Mouse (Mus musculus) limb, embryonic 12.5 days (tissue): ENCODE measurements around the gene Fam234b. TPM values are rescaled to one million over a fixed set of nuclear protein-coding genes. Genes with fewer than 3 reads are reported as not detected.

Source experiments
- ATAC-seq: fragments of 200-750 bp; cut with Nextera tagmentation; 2 replicates; pipeline ENCODE4 v1.8.0; 2017; ENCODE audit warnings: low read depth, moderate TSS enrichment; ENCODE audit not compliant: insufficient number of reproducible peaks, insufficient read depth, low FRiP score, low TSS enrichment
- H3K27ac ChIP-seq: fragments of 300-500 bp; sonication (generic); 2 replicates; pipeline ENCODE4 v1.5.1; 2016; ENCODE audit warnings: mild to moderate bottlenecking, moderate library complexity
- H3K27me3 ChIP-seq: fragments of 300-500 bp; sonication (generic); 2 replicates; pipeline ENCODE4 v1.6.1; 2016; ENCODE audit warnings: mild to moderate bottlenecking, moderate library complexity
- H3K36me3 ChIP-seq: fragments of 300-500 bp; sonication (generic); 2 replicates; pipeline ENCODE4 v1.6.1; 2016; ENCODE audit warnings: mild to moderate bottlenecking, moderate library complexity
- H3K4me1 ChIP-seq: fragments of 300-500 bp; sonication (generic); replicated peaks from 2 replicates; pipeline ENCODE4 v1.6.1; 2016
- H3K4me2 ChIP-seq: fragments of 300-500 bp; sonication (generic); 2 replicates; pipeline ENCODE4 v1.6.1; 2016; ENCODE audit warnings: mild to moderate bottlenecking, moderate library complexity
- H3K4me3 ChIP-seq: fragments of 300-500 bp; sonication (generic); replicated peaks from 2 replicates; pipeline ENCODE4 v1.5.1; 2016; ENCODE audit warnings: mild to moderate bottlenecking
- H3K9ac ChIP-seq: fragments of 300-500 bp; sonication (generic); replicated peaks from 2 replicates; pipeline ENCODE4 v1.6.1; 2016; ENCODE audit warnings: mild to moderate bottlenecking, moderate library complexity
- H3K9me3 ChIP-seq: fragments of 300-500 bp; sonication (generic); 2 replicates; pipeline ENCODE4 v1.6.1; 2016; ENCODE audit warnings: mild to moderate bottlenecking, moderate library complexity
- WGBS: fragments of 180-500 bp; shearing (Covaris S2); methylation state at CpG from one replicate; pipeline ENCODE4 v1.1.7; 2016; 5-methylcytosine and 5-hydroxymethylcytosine counted together
- polyA plus RNA-seq: library from polyadenylated mRNA; unstranded; fragments of >200 nt; fragmentation: Nextera tagmentation; extraction: Ambion mirVana; gene quantifications from 2 replicates; pipeline ENCODE4 v1.2.1, GENCODE M21; 2016

The Fam234b gene
- polyA plus RNA-seq, 1 experiment from 2014 or later: 26.9 TPM

DNA sequence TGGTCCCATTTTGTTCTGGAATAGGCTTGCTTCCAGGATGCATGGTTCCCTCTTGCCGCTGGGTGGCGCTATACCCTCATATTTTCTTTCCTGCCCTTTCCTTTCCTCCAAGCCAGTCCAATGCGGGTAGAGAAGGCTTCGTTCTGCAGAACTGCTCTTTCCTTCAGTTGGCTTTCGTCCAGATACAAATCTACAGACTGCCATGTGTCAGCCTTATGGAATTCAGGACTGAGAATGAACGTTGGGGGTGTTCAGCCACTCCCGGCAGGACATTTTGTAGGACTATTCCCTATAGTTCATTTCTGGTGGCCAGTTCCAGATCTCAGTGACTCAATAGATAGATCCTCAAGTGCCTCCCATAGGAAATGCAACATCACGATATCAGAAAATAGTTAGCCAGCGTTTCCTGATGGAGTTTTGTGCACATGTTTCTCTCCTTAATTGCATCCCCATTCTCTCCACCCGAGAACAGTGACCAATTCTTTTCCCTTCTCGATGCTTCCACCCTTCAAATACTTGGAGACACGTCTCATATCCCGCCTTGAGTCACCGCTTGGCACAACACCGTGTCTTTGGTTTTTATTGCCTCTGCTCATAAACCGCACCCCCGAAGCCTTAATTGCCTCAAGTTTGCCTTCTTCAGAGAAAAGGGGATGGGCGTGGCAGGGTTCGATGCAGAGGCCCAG lies 52.2 kb downstream of the Fam234b start:
- ATAC-seq: peak; percentile 76

DNA sequence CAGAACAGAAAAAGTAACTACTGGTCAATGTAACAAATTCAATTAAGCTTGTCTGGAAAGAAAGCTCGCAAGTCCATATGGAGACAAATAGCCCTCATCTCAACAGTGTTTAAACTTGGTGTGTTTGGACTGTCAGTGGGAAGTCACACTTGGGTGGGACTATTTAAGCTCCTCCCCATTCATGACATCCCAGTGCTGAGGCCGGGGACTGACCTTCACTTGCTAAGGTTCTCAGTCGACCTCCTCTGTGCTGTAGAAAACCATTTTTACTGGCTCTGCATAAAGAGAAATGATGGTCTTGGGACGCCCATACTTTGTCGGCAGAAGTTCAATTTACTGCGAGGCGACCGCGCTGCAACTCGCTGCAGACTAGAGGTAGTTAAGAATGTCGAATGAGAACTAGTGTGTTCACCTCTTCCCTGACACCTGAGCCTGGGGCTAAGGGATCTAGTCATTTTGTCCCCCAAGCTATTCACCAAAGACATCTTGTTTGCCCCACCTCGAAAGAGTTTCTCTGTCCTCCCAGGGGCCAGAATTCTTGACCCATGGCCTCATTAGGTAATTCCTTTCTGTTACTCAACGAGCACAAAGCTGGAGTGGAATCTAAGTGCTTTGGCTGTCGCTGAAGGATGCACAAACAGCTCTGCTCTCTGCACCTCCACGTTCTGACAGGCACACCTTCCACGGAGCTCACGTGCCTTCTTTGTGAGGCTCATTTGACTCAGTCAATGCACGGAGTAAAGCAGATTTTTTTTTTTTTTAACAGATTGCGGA lies 53.3 kb downstream of the Fam234b start:
- Histone ChIP-seq H3K9ac (no peak overlapping the region), H3K36me3 (no peaks in the 10 kb centered on the region), H3K4me2 (no peak overlapping the region), H3K4me3 (no peak overlapping the region), H3K9me3 (no peaks in the 10 kb centered on the region), H3K27me3 (peaks cover 5% of the 10 kb centered on the region; the same call in 1 of the 2 replicates), H3K27ac (peak overlapping the region; percentile 67), H3K4me1 (peaks cover 32% of the 10 kb centered on the region)
- ATAC-seq: no peak
- WGBS: 59% methylated on average over 19 of the region's 19 CpGs

More for the DNA sequence above, 52.2 kb downstream of the Fam234b start:
- Histone ChIP-seq H3K36me3 (no peaks in the 10 kb centered on the region), H3K4me2 (peak overlapping the region; percentile 31), H3K4me3 (no peak overlapping the region), H3K9me3 (no peaks in the 10 kb centered on the region), H3K4me1 (peaks cover 32% of the 10 kb centered on the region), H3K27me3 (peaks cover 5% of the 10 kb centered on the region; the same call in 1 of the 2 replicates), H3K9ac (no peak overlapping the region), H3K27ac (peak overlapping the region; percentile 60)
- 12% methylated on average over 19 of the region's 19 CpGs for WGBS

DNA sequence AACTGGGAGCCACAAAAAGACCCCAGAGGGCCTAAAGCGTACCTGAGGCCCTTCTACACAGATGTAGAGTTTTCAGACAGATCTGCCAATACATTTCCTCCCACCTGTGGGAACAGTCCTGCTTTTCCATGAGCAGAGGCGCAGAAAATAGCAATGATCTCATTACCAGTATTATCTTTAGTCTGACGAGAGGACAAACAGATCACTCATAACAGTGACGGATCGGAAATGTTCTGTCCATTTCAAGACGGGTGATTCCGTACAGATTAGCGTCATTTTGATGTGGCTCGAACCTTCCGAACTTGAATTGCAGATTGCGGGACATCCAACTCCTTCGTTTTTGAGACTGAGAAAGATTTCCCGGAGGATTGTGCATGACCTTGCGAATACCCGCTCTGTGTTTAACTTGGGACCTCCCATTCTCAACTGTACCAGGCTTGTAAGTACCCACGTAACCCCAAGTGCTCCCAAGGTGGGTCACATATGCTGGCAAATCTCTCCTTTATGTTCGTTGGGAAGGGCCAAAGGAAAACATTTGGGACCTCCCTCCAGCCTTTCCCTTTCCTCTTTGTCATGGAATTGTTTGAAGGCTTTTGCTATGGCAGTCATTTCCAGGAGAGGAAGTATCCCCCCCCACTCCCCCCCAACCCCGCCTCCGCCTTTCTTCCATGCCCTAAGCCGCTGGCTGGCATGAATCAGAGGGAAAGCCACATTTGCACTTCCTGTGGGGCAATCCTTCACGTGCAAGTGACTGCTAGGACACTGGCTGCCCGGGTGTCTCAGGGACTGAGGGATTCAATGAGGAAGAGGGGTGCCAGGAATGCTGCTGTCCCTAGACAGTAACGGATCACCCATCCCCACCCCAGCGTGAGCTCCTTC lies 54.3 kb downstream of the Fam234b start:
- peak overlapping the region; percentile 67 for H3K27ac ChIP-seq
- WGBS: 52% methylated on average over 24 of the region's 24 CpGs
- no peak overlapping the region for H3K9ac ChIP-seq
- H3K4me3 ChIP-seq: peak overlapping the region; percentile 6
- peaks cover 32% of the 10 kb centered on the region for H3K4me1 ChIP-seq
- H3K36me3 ChIP-seq: no peaks in the 10 kb centered on the region
- H3K9me3 ChIP-seq: no peaks in the 10 kb centered on the region
- peak overlapping the region; percentile 55 for H3K4me2 ChIP-seq
- H3K27me3 ChIP-seq: peaks cover 5% of the 10 kb centered on the region; the same call in 1 of the 2 replicates
- ATAC-seq: peak; percentile 17; the same call in 1 of the 2 replicates

DNA sequence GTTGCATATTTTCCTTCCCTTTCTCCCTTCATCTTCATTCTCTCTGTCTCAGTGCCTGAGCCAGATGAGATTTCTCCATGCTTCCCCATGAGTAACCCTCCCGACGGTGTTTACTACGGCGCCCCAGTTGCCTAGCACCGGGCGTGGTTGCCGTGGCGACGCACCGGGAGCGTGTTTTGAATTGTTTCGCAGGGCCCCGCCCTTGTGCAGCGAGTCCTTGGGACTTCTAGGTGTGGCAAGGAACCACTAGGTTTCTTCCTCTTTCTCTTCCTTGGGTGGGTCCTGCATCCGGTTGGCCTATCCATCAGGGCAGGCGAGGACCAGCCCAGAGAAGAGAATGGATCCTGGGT lies 54.9 kb downstream of the Fam234b start:
- H3K9ac ChIP-seq: no peak overlapping the region
- peaks cover 5% of the 10 kb centered on the region; the same call in 1 of the 2 replicates for H3K27me3 ChIP-seq
- peak overlapping the region; percentile 55 for H3K4me2 ChIP-seq
- peaks cover 32% of the 10 kb centered on the region for H3K4me1 ChIP-seq
- 6% methylated on average over 16 of the region's 16 CpGs for WGBS
- H3K9me3 ChIP-seq: no peaks in the 10 kb centered on the region
- H3K36me3 ChIP-seq: no peaks in the 10 kb centered on the region
- H3K27ac ChIP-seq: peak overlapping the region; percentile 67; the same call in 1 of the 2 replicates
- peak; percentile 83 for ATAC-seq
- peak overlapping the region; percentile 6 for H3K4me3 ChIP-seq

DNA sequence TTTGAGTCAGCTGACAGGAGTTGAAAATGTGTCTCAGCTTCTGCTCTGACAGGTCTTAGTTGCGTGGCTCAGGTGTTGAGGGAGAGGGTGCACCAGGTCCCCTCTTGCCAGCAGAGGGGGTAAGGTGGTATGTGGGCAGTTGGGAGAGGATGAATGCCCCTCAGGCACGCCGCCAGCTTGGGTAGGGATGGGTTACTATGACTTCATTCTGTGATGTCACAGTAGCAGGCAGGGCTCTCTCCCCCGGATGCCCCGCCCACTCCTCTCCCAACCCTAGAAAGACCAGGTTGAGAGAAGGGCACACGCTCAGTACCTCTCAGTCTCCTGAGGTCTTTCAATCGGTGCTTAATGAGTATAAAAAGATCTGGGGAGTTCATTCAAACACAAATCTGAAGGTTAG lies 56.4 kb downstream of the Fam234b start, which contains the start of gene Gsg1:
Gene Gsg1 (minus strand): TSS at position 199 of the 400 bp plus-strand sequence.
- no peak within 1 kb of the TSS for H3K27ac ChIP-seq
- no peak within 1 kb of the TSS for H3K4me3 ChIP-seq
- H3K36me3 ChIP-seq: no peaks in the 10 kb centered on the region
- ATAC-seq: no peak
- H3K9ac ChIP-seq: no peak within 1 kb of the TSS
- 86% methylated on average over 7 of the region's 7 CpGs for WGBS
- no peak within 1 kb of the TSS for H3K4me2 ChIP-seq
- H3K4me1 ChIP-seq: peaks cover 32% of the 10 kb centered on the region
- no peaks in the 10 kb centered on the region for H3K9me3 ChIP-seq
- no peaks in the 10 kb centered on the region for H3K27me3 ChIP-seq

DNA sequence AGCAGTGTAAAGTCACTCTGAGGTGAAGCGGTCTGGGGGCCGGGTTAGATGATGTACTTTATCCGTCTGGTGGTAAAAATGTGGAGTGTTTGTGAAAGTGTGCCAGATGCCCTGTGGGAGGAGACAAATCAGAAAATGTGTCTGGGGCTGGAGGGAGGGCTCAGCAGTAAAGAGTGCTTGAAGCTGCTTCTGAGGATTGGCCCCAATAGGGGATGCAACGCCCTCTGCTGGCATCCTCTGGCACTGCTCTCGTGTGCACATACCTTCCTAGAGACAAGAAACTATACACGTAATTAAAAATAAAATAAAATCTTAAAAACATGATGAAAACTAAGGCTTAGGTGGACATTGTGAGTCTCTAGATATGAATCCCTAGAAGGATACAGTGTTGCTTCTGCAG lies 62.7 kb downstream of the Fam234b start:
- Histone ChIP-seq H3K36me3 (no peaks in the 10 kb centered on the region), H3K4me3 (no peak overlapping the region), H3K4me2 (no peak overlapping the region), H3K9me3 (peaks cover 5% of the 10 kb centered on the region), H3K9ac (no peak overlapping the region), H3K4me1 (no peaks in the 10 kb centered on the region), H3K27ac (no peak overlapping the region), H3K27me3 (no peaks in the 10 kb centered on the region)
- ATAC-seq: no peak
- 84% methylated on average over 6 of the region's 6 CpGs for WGBS

DNA sequence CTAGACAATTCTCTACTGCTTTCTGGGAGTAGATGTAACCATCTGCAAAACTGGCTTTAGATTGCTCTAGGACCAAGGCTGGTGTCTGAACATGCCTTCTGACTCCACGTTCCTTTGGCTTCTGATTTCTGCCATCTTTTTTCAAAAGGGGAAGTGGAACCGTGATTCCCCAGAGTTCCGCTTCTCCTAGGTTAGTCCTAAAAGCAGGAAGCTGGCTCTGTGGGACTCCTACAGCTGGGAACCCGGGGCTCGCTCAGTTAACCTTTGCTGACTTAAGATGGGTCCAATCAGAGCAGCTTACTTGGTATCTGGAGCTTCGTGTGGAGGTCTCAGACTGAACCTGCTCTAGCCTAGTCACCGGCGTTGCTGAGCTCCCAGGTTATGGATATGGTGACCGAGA lies 63.3 kb downstream of the Fam234b start:
- WGBS: 87% methylated on average over 9 of the region's 9 CpGs
- Histone ChIP-seq H3K27ac (no peak overlapping the region), H3K9ac (no peak overlapping the region), H3K4me2 (no peak overlapping the region), H3K9me3 (peaks cover 5% of the 10 kb centered on the region), H3K4me3 (no peak overlapping the region), H3K27me3 (no peaks in the 10 kb centered on the region), H3K36me3 (no peaks in the 10 kb centered on the region), H3K4me1 (no peaks in the 10 kb centered on the region)
- no peak for ATAC-seq

DNA sequence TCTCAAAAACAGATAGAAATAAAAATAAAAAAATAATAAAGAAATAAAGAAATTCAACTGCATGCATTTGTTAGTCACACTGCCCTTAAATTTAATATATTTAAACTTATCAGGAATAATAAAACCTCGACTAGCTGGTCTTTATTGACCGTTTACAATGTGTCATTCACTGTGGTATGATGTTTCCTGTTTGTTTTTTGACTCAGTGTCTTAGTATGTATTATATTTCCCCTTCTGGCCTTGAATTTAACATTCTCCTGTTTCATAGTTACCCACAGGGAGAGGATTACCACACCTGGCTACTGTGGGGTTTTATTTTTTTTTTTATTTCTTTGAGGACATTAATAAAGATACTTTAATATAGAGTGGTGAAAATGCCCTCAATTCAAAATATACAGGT lies 64.8 kb downstream of the Fam234b start:
- Histone ChIP-seq H3K4me1 (no peaks in the 10 kb centered on the region), H3K36me3 (no peaks in the 10 kb centered on the region), H3K9me3 (peaks cover 5% of the 10 kb centered on the region), H3K27me3 (no peaks in the 10 kb centered on the region; the same call in 1 of the 2 replicates), H3K27ac (no peak overlapping the region), H3K9ac (no peak overlapping the region), H3K4me2 (no peak overlapping the region), H3K4me3 (no peak overlapping the region)
- no peak for ATAC-seq
- WGBS: 60% methylated on average over 2 of the region's 2 CpGs

DNA sequence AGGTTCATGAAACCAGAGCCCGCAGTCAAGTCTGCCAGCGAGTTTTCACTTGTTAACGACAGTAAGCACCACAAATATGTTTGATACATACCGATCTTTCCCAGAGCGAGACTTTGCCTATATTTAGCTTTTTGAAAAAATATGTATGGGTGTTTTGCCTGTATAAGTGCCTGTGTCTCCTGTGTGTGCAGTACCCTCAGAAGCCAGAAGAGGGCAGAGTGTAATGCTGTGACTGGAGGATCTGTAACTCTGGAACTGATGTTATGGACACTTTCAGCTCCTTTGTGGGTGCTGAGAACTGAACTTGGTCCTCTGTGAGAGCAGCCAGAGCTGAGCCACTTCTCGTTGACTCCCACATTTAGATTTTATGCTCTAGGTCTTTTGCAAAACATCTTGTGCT lies 66.4 kb downstream of the Fam234b start:
- no peak overlapping the region for H3K4me3 ChIP-seq
- H3K4me1 ChIP-seq: no peaks in the 10 kb centered on the region
- no peak for ATAC-seq
- no peak overlapping the region for H3K27ac ChIP-seq
- H3K27me3 ChIP-seq: no peaks in the 10 kb centered on the region; the same call in 1 of the 2 replicates
- H3K9me3 ChIP-seq: peaks cover 5% of the 10 kb centered on the region
- H3K36me3 ChIP-seq: no peaks in the 10 kb centered on the region
- H3K9ac ChIP-seq: no peak overlapping the region
- WGBS: 92% methylated on average over 6 of the region's 6 CpGs
- no peak overlapping the region for H3K4me2 ChIP-seq

DNA sequence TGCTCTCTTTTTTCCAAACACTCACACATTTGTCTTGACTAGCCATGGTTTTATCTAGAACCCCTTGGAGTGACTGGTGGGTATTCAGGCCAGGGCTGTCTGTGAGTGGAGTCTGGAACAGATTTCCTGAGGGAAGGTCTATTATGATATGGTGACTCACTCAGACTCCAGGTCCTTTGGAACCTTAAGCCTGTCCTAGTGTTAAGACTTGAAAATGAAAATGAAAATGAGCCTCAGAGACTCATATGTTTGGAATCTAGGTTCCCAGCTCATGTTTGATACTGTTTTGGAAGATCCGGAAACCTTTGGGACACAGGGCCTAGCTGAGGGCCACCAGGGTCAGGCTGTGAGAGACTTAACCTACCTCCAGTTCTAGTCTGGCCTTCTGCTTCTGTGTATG lies 68.3 kb downstream of the Fam234b start:
- Histone ChIP-seq H3K9me3 (peaks cover 5% of the 10 kb centered on the region), H3K27me3 (no peaks in the 10 kb centered on the region; the same call in 1 of the 2 replicates), H3K4me1 (peaks cover 12% of the 10 kb centered on the region), H3K36me3 (no peaks in the 10 kb centered on the region), H3K4me3 (no peak overlapping the region), H3K9ac (no peak overlapping the region), H3K27ac (no peak overlapping the region), H3K4me2 (no peak overlapping the region)
- 83% methylated on average over 1 of the region's 1 CpGs for WGBS
- ATAC-seq: no peak

DNA sequence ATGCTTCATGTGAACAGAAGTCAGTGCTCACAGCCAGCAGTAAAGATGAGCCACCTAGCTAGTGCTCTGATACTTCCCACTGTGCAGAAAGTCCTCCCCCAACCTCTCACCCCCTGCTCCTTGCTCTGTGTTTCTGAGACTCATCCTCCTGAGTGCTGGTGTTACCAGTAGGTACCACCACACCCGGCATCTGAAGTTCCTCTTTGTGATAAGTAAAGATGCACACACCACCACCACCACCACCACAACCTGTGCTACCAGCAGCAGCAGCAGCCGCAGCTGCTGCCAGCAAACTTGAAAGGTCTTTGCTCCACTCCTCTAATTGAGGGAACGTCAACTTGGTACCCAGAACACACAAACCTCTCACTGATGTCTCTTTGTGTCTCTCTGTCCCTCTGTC lies 69.4 kb downstream of the Fam234b start:
- no peak overlapping the region for H3K4me2 ChIP-seq
- H3K4me1 ChIP-seq: peaks cover 14% of the 10 kb centered on the region
- H3K27ac ChIP-seq: no peak overlapping the region
- H3K27me3 ChIP-seq: no peaks in the 10 kb centered on the region; the same call in 1 of the 2 replicates
- H3K4me3 ChIP-seq: no peak overlapping the region
- no peak for ATAC-seq
- no peaks in the 10 kb centered on the region for H3K36me3 ChIP-seq
- H3K9ac ChIP-seq: no peak overlapping the region
- WGBS: 61% methylated on average over 3 of the region's 3 CpGs
- H3K9me3 ChIP-seq: peaks cover 5% of the 10 kb centered on the region
